Mouse (Mus musculus) forebrain, postnatal 0 days (tissue): ENCODE measurements around the gene Rtl10. TPM values are rescaled to one million over a fixed set of nuclear protein-coding genes. Genes with fewer than 3 reads are reported as not detected.

ENCODE experiments used
- ATAC-seq: fragments of 200-750 bp; cut with Nextera tagmentation; 2 replicates; pipeline ENCODE4 v1.8.0; 2017; ENCODE audit warnings: mild to moderate bottlenecking, moderate library complexity
- DNase-seq: peaks from one replicate; pipeline ENCODE4 v3.0.0-alpha.2; 2015
- H3K27ac ChIP-seq: fragments of 300-500 bp; sonication (generic); 2 replicates; pipeline ENCODE4 v1.5.1; 2014; ENCODE audit warnings: low read depth, mild to moderate bottlenecking, antibody characterized with exemption, low read length, moderate library complexity, mixed read lengths
- H3K27me3 ChIP-seq: fragments of 300-500 bp; sonication (generic); 2 replicates; pipeline ENCODE4 v1.6.1; 2014; ENCODE audit warnings: mild to moderate bottlenecking, low read length, mixed read lengths; ENCODE audit not compliant: insufficient read depth
- H3K36me3 ChIP-seq: fragments of 300-500 bp; sonication (generic); 2 replicates; pipeline ENCODE4 v1.6.1; 2014; ENCODE audit warnings: mild to moderate bottlenecking, moderate library complexity; ENCODE audit not compliant: insufficient read depth
- H3K4me1 ChIP-seq: fragments of 300-500 bp; sonication (generic); 2 replicates; pipeline ENCODE4 v1.6.1; 2014; ENCODE audit warnings: antibody characterized with exemption; ENCODE audit not compliant: insufficient read depth
- H3K4me2 ChIP-seq: fragments of 300-500 bp; sonication (generic); 2 replicates; pipeline ENCODE4 v1.6.1; 2014; ENCODE audit warnings: low read depth, mild to moderate bottlenecking, moderate library complexity
- H3K4me3 ChIP-seq: fragments of 300-500 bp; sonication (generic); 2 replicates; pipeline ENCODE4 v1.5.1; 2014; ENCODE audit warnings: low read depth, low read length, mixed read lengths
- H3K9ac ChIP-seq: fragments of 300-500 bp; sonication (generic); 2 replicates; pipeline ENCODE4 v1.6.1; 2014; ENCODE audit warnings: mild to moderate bottlenecking
- H3K9me3 ChIP-seq: fragments of 300-500 bp; sonication (generic); 2 replicates; pipeline ENCODE4 v1.6.1; 2016; ENCODE audit warnings: low read length
- CTCF ChIP-seq: sonication (generic); IDR thresholded peaks from 2 replicates; pipeline ENCODE4 v1.5.1; 2016; ENCODE audit warnings: antibody characterized with exemption, control low read depth, low read depth
- WGBS: fragments of 180-500 bp; shearing (Covaris S2); extraction: QIAGEN DNeasy Blood & Tissue Kit; methylation state at CpG from one replicate; pipeline ENCODE4 v1.1.7; 2014; 5-methylcytosine and 5-hydroxymethylcytosine counted together
- polyA plus RNA-seq: library from polyadenylated mRNA; unstranded; fragments of >200 nt; fragmentation: Nextera tagmentation; extraction: Ambion mirVana; gene quantifications from 2 replicates; pipeline ENCODE4 v1.2.1, GENCODE M21; 2015
- total RNA-seq: library from RNA; depleted of rRNA; stranded (reverse); fragments of >200 nt; gene quantifications from 2 replicates; pipeline ENCODE4 v1.2.3, GENCODE M21; 2014; rRNA removed

Rtl10 gene
- total RNA-seq: 3.8 and 7.7 TPM in 2 replicates
- 2.5 and 2.9 TPM in 2 replicates for polyA plus RNA-seq

GRCm38 (mm10) chr16:18498558-18498990, at the start of gene Rtl10, which contains the start of gene Gnb1l:
Gene Rtl10 (plus strand): TSS chr16:18498901.
Gene Gnb1l (plus strand): TSS chr16:18498713.
- Histone ChIP-seq H3K27me3 (no peaks in the 10 kb centered on the region), H3K4me2 (peak within 1 kb of the TSS; percentile 85), H3K36me3 (peaks cover 13% of the 10 kb centered on the region; the same call in 1 of the 2 replicates), H3K4me1 (peaks cover 10% of the 10 kb centered on the region), H3K4me3 (peak within 1 kb of the TSS; percentile 66), H3K27ac (peak within 1 kb of the TSS; percentile 93), H3K9me3 (no peaks in the 10 kb centered on the region), H3K9ac (peak within 1 kb of the TSS; percentile 87)
- peak; percentile 98 for DNase-seq
- TF ChIP-seq CTCF: peak; percentile 28; the same call in 1 of the 2 replicates
- peak; percentile 97 for ATAC-seq
- under 1% methylated on average over 50 of the region's 51 CpGs for WGBS

GRCm38 (mm10) chr16:18449005-18449404, 49.7 kb upstream of the Rtl10 start:
- Histone ChIP-seq H3K27me3 (no peaks in the 10 kb centered on the region), H3K4me2 (no peak overlapping the region), H3K4me1 (no peaks in the 10 kb centered on the region), H3K27ac (no peak overlapping the region), H3K36me3 (peaks cover 7% of the 10 kb centered on the region; the same call in 1 of the 2 replicates), H3K4me3 (no peak overlapping the region), H3K9ac (no peak overlapping the region), H3K9me3 (no peaks in the 10 kb centered on the region)
- no peak for TF ChIP-seq CTCF
- 95% methylated on average over 4 of the region's 4 CpGs for WGBS
- DNase-seq (no peak), ATAC-seq (no peak)

GRCm38 (mm10) chr16:18451486-18452181, 47.1 kb upstream of the Rtl10 start:
- Histone ChIP-seq H3K36me3 (peaks cover 8% of the 10 kb centered on the region; the same call in 1 of the 2 replicates), H3K27me3 (no peaks in the 10 kb centered on the region), H3K4me3 (no peak overlapping the region), H3K9ac (no peak overlapping the region), H3K4me1 (no peaks in the 10 kb centered on the region), H3K27ac (no peak overlapping the region), H3K4me2 (no peak overlapping the region), H3K9me3 (no peaks in the 10 kb centered on the region)
- ATAC-seq (0 out of 2 replicates have a peak, but pooled peaks have one; percentile 10), DNase-seq (no peak)
- TF ChIP-seq CTCF: no peak
- 54% methylated on average over 9 of the region's 9 CpGs for WGBS

DNA sequence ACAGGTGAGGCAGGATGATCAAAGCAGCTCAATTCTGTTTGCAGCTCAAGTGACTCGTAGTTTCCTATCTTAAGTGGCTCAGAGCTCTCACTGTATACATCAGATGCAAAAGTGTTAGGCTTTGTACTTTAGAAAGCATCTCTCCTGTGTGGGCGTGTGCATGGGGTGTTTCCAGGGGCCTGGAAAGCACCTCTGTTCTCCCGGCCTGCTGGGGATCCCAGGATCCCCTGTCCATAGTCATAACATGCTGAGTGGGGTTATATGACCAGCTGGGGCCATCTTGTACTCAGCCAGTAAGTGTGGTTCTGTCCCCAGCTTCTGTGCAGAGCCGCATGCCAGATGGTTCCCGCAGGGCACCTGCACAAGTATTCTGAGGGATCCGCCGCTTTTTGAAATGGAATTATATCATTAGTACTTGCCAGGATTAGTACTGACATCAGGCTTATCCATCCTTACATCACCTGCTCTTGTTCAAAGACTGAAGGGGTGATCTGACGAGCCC, 46.3 kb upstream of the Rtl10 start:
- TF ChIP-seq CTCF: no peak
- Histone ChIP-seq H3K36me3 (peaks cover 14% of the 10 kb centered on the region; the same call in 1 of the 2 replicates), H3K9me3 (no peaks in the 10 kb centered on the region), H3K4me3 (no peak overlapping the region), H3K27me3 (no peaks in the 10 kb centered on the region), H3K4me2 (no peak overlapping the region), H3K9ac (no peak overlapping the region), H3K4me1 (no peaks in the 10 kb centered on the region), H3K27ac (no peak overlapping the region)
- no peak for ATAC-seq
- WGBS: 71% methylated on average over 8 of the region's 8 CpGs
- no peak for DNase-seq

- no peak for TF ChIP-seq CTCF
- Histone ChIP-seq H3K9ac (no peak overlapping the region), H3K27me3 (no peaks in the 10 kb centered on the region), H3K27ac (no peak overlapping the region), H3K4me2 (no peak overlapping the region), H3K36me3 (peaks cover 19% of the 10 kb centered on the region; the same call in 1 of the 2 replicates), H3K4me3 (no peak overlapping the region), H3K9me3 (no peaks in the 10 kb centered on the region), H3K4me1 (no peaks in the 10 kb centered on the region)
- DNase-seq (no peak), ATAC-seq (no peak)
- 75% methylated on average over 5 of the region's 5 CpGs for WGBS
These were observed 44.9 kb upstream of the Rtl10 start for GRCm38 (mm10) chr16:18453846-18454245.

DNA sequence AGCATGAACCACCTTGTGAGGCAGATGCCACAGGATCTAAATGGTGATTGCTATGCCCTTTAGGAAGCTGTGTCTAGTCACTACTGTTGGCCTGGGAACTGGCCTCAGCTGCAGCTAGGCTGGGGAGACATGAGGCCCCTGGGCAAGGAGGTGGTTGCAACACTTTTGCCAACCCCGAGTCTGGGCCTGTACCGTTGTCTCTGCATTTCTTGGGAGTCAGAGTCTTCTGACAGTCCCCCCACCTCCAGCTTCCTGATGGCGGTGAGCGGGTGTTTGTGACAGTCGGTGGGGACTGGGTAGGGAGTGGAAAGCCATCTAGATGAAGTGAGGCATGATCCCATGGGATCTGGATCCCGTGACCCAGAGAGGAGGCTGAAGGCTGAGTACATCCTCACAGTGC, 43.3 kb upstream of the Rtl10 start:
- no peak for DNase-seq
- Histone ChIP-seq H3K27me3 (no peaks in the 10 kb centered on the region), H3K36me3 (peaks cover 16% of the 10 kb centered on the region; the same call in 1 of the 2 replicates), H3K9me3 (no peaks in the 10 kb centered on the region), H3K4me3 (no peak overlapping the region), H3K9ac (no peak overlapping the region), H3K27ac (no peak overlapping the region), H3K4me1 (no peaks in the 10 kb centered on the region; the same call in 1 of the 2 replicates), H3K4me2 (no peak overlapping the region)
- no peak for TF ChIP-seq CTCF
- ATAC-seq: no peak
- WGBS: 88% methylated on average over 6 of the region's 6 CpGs

GRCm38 (mm10) chr16:18458661-18459060, 40.0 kb upstream of the Rtl10 start:
- no peak for TF ChIP-seq CTCF
- H3K36me3 ChIP-seq: peaks cover 16% of the 10 kb centered on the region; the same call in 1 of the 2 replicates
- ATAC-seq: no peak
- no peak overlapping the region for H3K27ac ChIP-seq
- H3K4me1 ChIP-seq: no peaks in the 10 kb centered on the region; the same call in 1 of the 2 replicates
- H3K27me3 ChIP-seq: no peaks in the 10 kb centered on the region
- no peak for DNase-seq
- no peak overlapping the region for H3K4me2 ChIP-seq
- H3K4me3 ChIP-seq: no peak overlapping the region
- no peak overlapping the region for H3K9ac ChIP-seq
- no peaks in the 10 kb centered on the region for H3K9me3 ChIP-seq
